Mouse (Mus musculus): Measurements from ENCODE around the gene Dnm3.

DNA sequence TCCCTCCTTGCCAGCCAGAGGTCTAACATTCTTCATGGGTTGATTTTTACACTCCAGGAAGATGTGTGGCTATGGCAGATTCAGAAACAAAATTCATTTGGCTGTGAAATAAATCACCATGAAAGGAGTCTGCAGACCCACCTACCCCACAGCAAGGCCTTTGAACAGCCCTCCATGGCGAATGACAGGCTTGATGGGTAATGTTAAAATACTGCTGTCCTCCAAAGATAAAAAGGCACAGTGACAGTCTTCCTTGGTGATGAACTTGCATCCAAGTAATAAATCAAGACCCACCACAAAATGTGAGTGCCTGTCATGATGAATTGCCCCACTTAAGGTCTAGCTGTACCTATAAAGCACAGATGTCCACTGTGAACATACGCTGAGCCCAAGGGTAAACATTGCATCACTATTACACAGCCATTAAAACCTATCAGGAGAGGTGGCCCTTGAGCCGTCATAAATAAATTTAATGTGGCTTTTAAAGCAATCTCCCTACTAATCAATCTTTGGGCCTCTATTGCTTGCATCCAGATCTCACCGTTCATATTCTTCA lies 131.3 kb downstream of the Dnm3 start:
- TF ChIP-seq CTCF (IDR thresholded peaks at IDR 0.05; ENCODE audit: extremely low read depth, insufficient read depth, insufficient read length, insufficient replicate concordance) (no peak), POLR2A (IDR thresholded peaks at IDR 0.05; ENCODE audit: low read depth, low read length) (no peak)
